Mouse (Mus musculus): ENCODE measurements around the gene Gcn1l1.

DNA sequence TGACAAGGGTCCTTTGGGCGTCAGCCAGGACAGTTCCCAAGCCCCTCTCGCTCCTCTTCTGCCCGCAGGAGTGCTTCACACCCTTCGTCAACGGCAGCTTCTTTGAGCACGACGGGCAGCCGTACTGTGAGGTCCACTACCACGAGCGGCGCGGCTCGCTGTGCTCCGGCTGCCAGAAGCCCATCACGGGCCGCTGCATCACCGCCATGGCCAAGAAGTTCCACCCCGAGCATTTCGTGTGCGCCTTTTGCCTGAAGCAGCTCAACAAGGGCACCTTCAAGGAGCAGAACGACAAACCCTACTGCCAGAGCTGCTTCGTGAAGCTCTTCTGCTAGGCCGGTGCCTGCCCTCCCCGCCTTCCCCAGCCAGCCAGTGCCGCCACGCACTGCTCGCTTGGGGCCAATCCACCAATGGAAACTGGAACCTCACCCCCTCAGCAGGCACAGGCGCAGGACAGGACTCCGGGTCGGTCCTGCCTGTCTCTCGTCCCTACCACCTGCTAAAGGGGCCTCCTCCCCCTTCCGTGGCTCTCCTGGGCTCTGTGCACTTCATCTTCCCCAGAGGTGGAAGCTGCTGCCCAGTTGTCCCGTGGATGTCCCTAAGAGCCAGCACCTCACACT, 11.1 kb upstream of the Gcn1l1 start:
- TF ChIP-seq MAFK (IDR thresholded peaks at IDR 0.05; ENCODE audit: borderline replicate concordance, low read depth, low read length): no peak
- TF ChIP-seq CTCF (IDR thresholded peaks at IDR 0.05 in 2 of 3, conservative IDR thresholded peaks at IDR 0.05 in 1 of 3; ENCODE audit: control insufficient read depth in 1 of 3, insufficient read depth in 1 of 3, low read depth in 2 of 3, low read length in 3 of 3, poor library complexity in 1 of 3, severe bottlenecking in 1 of 3): no peak
- TF ChIP-seq ZMIZ1 (IDR thresholded peaks at IDR 0.05; ENCODE audit: low read depth, low read length): no peak
- TF ChIP-seq POLR2A (IDR thresholded peaks at IDR 0.05; ENCODE audit: control insufficient read depth in 1 of 2, insufficient read depth in 1 of 2, low read depth in 1 of 2, low read length in 2 of 2, poor library complexity in 1 of 2): no peak
- TF ChIP-seq TCF12 (IDR thresholded peaks at IDR 0.05; ENCODE audit: low read depth, low read length): no peak
- no peak for TF ChIP-seq TAL1 (IDR thresholded peaks at IDR 0.05; ENCODE audit: low read length)
